Mouse (Mus musculus) hindbrain, embryonic 14.5 days (tissue): ENCODE results near the gene Sept6. TPM values are rescaled to one million over a fixed set of nuclear protein-coding genes. Genes with fewer than 3 reads are reported as not detected.

Experiments
- ATAC-seq: fragments of 200-750 bp; cut with Nextera tagmentation; 2 replicates; pipeline ENCODE4 v1.8.0; 2017; ENCODE audit warnings: moderate number of reproducible peaks, mild to moderate bottlenecking, moderate TSS enrichment, moderate library complexity; ENCODE audit not compliant: low FRiP score
- DNase-seq: peaks from one replicate; pipeline ENCODE4 v3.0.0-alpha.2; 2015; ENCODE audit warnings: low spot score
- H3K27ac ChIP-seq: fragments of 300-500 bp; sonication (generic); 2 replicates; pipeline ENCODE4 v1.5.1; 2014; ENCODE audit warnings: mild to moderate bottlenecking, moderate library complexity
- H3K27me3 ChIP-seq: fragments of 300-500 bp; sonication (generic); 2 replicates; pipeline ENCODE4 v1.6.1; 2014; ENCODE audit warnings: mild to moderate bottlenecking, low read length, mixed read lengths; ENCODE audit not compliant: control insufficient read depth, insufficient read depth
- H3K36me3 ChIP-seq: fragments of 300-500 bp; sonication (generic); replicated peaks from 2 replicates; pipeline ENCODE4 v1.6.1; 2014; ENCODE audit not compliant: control insufficient read depth, insufficient read depth
- H3K4me1 ChIP-seq: fragments of 300-500 bp; sonication (generic); replicated peaks from 2 replicates; pipeline ENCODE4 v1.6.1; 2014; ENCODE audit warnings: antibody characterized with exemption, low read length, mixed read lengths; ENCODE audit not compliant: control insufficient read depth, insufficient read depth
- H3K4me2 ChIP-seq: fragments of 300-500 bp; sonication (generic); replicated peaks from 2 replicates; pipeline ENCODE4 v1.6.1; 2014; ENCODE audit warnings: mild to moderate bottlenecking, moderate library complexity
- H3K4me3 ChIP-seq: fragments of 300-500 bp; sonication (generic); replicated peaks from 2 replicates; pipeline ENCODE4 v1.5.1; 2014; ENCODE audit warnings: mild to moderate bottlenecking, low read length
- H3K9ac ChIP-seq: fragments of 300-500 bp; sonication (generic); 2 replicates; pipeline ENCODE4 v1.6.1; 2014
- H3K9me3 ChIP-seq: fragments of 300-500 bp; sonication (generic); 2 replicates; pipeline ENCODE4 v1.6.1; 2016; ENCODE audit warnings: low read length; ENCODE audit not compliant: control insufficient read depth
- WGBS: fragments of 180-500 bp; shearing (Covaris S2); extraction: QIAGEN DNeasy Blood & Tissue Kit; methylation state at CpG from one replicate; pipeline ENCODE4 v1.1.7; 2014; 5-methylcytosine and 5-hydroxymethylcytosine counted together
- polyA plus RNA-seq: library from polyadenylated mRNA; unstranded; fragments of >200 nt; fragmentation: Nextera tagmentation; extraction: Ambion mirVana; gene quantifications from 2 replicates; pipeline ENCODE4 v1.2.1, GENCODE M21; 2014

Sept6 gene
- polyA plus RNA-seq, 1 experiment from 2014 or later: 70.7 TPM

DNA sequence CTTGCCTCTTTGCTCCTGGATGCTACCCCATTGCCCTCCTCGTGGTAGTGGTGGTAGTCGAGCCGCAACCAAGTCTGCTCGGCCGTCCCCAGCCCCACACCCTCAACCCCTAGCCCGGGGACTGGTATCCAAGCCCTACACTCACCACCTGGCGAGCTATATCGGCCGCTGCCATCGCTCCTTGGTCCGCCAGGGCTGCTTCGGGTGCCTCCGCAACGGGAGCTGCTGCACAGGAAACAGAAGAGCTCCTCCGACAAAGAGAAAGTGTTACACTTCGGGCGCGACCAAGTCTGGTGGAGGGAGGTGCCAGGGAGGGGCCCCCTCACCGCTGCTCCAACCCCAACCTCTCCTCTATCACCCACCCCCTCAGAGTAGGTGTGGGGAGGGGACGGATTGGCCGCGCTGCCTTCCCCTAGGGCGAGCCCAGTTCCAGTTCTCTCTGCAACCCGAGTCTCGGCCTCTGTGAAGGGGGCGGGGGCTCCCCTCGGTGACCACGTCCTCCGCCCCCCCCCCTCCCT, 2.3 kb downstream of the Sept6 start:
- DNase-seq (peak; percentile 52), ATAC-seq (peak; percentile 92)
- peak overlapping the region; percentile 82 for H3K27ac ChIP-seq
- 28% methylated on average over 25 of the region's 29 CpGs for WGBS
- no peaks in the 10 kb centered on the region for H3K27me3 ChIP-seq
- no peaks in the 10 kb centered on the region for H3K36me3 ChIP-seq
- no peaks in the 10 kb centered on the region for H3K9me3 ChIP-seq
- peak overlapping the region; percentile 75 for H3K9ac ChIP-seq
- H3K4me3 ChIP-seq: peak overlapping the region; percentile 65
- H3K4me1 ChIP-seq: peaks cover 5% of the 10 kb centered on the region
- H3K4me2 ChIP-seq: peak overlapping the region; percentile 57

DNA sequence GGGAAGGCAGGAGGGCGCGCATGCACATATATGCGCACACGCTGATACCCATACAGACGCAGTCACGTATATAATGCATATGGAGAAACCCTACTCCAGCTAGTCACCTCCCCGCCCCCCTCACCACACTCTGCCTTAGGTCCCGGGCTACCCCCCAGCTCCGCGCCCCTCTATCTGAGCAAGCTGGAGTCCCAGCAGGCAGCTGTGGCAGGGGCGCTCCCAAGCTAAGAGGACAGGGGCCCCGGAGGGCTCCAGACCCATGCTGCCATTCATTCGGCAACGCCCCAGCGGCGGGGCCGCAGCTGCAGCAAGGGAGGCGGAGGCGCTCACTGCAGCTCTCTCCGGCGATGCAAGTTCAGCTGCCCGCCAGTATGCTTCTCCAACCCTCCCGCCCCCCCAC, 2.8 kb downstream of the Sept6 start:
- Histone ChIP-seq H3K27me3 (no peaks in the 10 kb centered on the region), H3K4me3 (peak overlapping the region; percentile 65), H3K36me3 (no peaks in the 10 kb centered on the region), H3K27ac (peak overlapping the region; percentile 82), H3K4me2 (peak overlapping the region; percentile 57), H3K4me1 (peaks cover 5% of the 10 kb centered on the region), H3K9ac (peak overlapping the region; percentile 75), H3K9me3 (no peaks in the 10 kb centered on the region)
- WGBS: 22% methylated on average over 21 of the region's 23 CpGs
- peak; percentile 42 for ATAC-seq
- DNase-seq: peak; percentile 25

DNA sequence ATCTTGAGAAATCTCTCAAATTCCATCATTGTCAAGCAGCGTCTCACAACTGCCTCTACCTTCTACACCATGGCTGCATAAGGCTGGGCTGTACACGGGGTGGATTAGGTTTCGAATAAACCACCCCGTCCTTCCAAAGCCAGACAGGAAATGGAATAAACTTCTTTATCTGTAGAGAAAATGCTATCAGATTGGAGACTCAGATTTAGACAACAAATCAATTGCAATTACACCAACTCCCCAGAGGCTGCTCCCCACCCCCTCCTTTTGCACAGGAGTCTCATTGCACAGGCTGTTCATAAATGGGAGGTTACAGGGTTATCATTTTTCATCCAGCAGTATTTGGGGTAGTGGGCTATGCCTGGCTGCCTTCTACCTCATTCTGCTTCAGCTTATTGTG, 3.7 kb downstream of the Sept6 start:
- no peak for ATAC-seq
- H3K4me3 ChIP-seq: peak overlapping the region; percentile 65
- H3K4me2 ChIP-seq: peak overlapping the region; percentile 57
- H3K27ac ChIP-seq: no peak overlapping the region
- no peaks in the 10 kb centered on the region for H3K9me3 ChIP-seq
- H3K4me1 ChIP-seq: peaks cover 5% of the 10 kb centered on the region
- WGBS: 60% methylated on average over 4 of the region's 4 CpGs
- no peaks in the 10 kb centered on the region for H3K36me3 ChIP-seq
- no peaks in the 10 kb centered on the region for H3K27me3 ChIP-seq
- peak overlapping the region; percentile 75 for H3K9ac ChIP-seq
- DNase-seq: no peak

DNA sequence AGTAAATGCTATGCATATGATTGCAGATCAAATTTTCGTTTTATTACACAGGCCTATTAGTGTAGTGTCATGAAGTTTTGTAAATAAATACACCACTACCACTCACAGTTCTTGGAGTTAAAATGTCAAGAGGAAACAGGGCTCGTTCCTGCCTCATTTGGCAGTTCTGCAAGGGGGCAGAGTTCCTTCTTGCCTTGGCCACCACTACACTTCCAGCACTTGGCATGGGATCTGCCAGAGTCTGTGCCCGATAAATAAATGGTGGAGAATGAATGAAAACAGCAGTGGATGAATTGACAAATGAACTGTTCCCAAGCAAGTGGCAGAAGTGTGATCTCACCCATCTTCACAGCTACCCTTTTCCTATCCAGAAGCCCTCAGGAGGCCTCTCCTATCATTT, 6.6 kb downstream of the Sept6 start:
- Histone ChIP-seq H3K4me1 (peaks cover 5% of the 10 kb centered on the region), H3K27me3 (no peaks in the 10 kb centered on the region), H3K4me2 (no peak overlapping the region), H3K27ac (no peak overlapping the region), H3K4me3 (no peak overlapping the region), H3K36me3 (no peaks in the 10 kb centered on the region), H3K9ac (no peak overlapping the region), H3K9me3 (no peaks in the 10 kb centered on the region)
- no peak for ATAC-seq
- WGBS: 73% methylated on average over 3 of the region's 3 CpGs
- DNase-seq: no peak

DNA sequence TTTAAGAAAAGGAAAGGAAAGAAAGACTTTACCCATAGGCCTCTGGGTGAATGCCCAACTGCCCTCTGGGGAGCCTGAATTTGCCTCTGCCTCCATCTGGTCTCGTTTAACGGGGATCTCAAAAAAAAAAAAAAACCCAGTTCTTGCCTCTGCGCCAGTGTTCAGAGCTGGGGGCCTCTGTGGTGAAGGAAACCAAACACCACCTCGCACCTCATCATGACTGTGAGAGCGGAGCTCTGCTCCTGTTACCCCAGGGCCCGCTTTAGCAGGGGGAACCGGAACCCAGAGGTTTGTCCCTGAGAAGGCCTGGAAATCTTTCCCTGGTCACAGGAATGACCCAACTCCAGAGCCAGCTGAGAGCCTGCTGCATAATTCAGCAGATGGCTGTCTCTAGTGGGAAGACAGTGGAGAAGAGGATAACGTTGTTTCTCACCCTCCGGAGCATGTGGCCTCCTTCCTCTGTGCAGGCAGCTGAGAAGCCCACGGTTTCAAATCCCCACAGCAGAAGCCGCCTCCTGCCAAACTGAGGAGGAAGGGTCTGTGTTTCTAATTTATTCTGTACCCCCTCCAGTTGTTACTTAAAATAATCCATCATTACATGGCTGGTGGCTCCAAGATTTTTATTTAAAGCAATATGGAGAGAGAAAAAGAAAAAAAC, 7.8 kb downstream of the Sept6 start:
- no peak for ATAC-seq

DNA sequence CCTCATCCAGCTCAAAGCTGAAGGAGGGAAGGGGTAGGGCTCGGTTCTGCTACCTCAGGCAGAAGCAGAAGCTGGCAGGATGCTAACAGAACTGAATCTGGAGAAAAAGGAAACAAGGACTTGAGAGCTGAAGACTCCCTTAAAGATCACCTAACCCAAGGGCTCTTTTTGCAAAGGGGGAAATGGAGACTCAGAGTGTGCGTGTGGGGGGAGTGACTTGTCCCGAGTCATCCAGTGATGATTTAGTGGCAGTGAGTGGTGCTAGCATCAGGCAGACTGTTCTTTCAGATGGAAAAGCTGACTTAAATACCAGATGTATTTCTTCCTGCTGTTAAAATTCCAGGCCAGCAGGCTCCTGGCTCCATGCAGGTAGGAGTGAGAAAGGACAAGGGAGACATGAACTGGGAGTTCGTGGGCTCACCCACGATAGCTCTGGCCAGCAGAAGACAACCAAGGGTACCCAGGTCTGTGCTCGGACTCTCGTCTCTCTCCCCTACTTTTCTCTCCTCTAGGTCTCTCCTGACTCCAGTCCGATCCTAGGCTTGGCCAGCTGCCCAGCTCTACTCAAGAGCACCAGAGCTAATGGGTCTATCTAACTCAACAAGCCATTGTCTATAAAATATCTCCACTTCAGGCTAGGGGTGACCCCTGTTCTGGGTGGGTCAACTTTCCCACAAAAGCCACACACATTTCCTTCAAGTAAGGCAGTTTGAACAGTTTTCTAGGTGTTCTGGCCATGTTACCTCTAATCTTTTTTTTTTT, 8.5 kb downstream of the Sept6 start:
- Histone ChIP-seq H3K36me3 (no peaks in the 10 kb centered on the region), H3K9me3 (no peaks in the 10 kb centered on the region), H3K4me1 (peaks cover 5% of the 10 kb centered on the region), H3K4me2 (no peak overlapping the region), H3K27me3 (no peaks in the 10 kb centered on the region), H3K4me3 (no peak overlapping the region), H3K27ac (no peak overlapping the region), H3K9ac (no peak overlapping the region)
- WGBS: 80% methylated on average over 8 of the region's 8 CpGs
- DNase-seq: no peak
- no peak for ATAC-seq

More for the DNA sequence above, 7.8 kb downstream of the Sept6 start:
- H3K9me3 ChIP-seq: no peaks in the 10 kb centered on the region
- no peak overlapping the region for H3K4me2 ChIP-seq
- H3K4me1 ChIP-seq: peaks cover 5% of the 10 kb centered on the region
- H3K27me3 ChIP-seq: no peaks in the 10 kb centered on the region
- DNase-seq: no peak
- no peak overlapping the region for H3K9ac ChIP-seq
- no peaks in the 10 kb centered on the region for H3K36me3 ChIP-seq
- 44% methylated on average over 10 of the region's 11 CpGs for WGBS
- no peak overlapping the region for H3K4me3 ChIP-seq
- no peak overlapping the region for H3K27ac ChIP-seq

DNA sequence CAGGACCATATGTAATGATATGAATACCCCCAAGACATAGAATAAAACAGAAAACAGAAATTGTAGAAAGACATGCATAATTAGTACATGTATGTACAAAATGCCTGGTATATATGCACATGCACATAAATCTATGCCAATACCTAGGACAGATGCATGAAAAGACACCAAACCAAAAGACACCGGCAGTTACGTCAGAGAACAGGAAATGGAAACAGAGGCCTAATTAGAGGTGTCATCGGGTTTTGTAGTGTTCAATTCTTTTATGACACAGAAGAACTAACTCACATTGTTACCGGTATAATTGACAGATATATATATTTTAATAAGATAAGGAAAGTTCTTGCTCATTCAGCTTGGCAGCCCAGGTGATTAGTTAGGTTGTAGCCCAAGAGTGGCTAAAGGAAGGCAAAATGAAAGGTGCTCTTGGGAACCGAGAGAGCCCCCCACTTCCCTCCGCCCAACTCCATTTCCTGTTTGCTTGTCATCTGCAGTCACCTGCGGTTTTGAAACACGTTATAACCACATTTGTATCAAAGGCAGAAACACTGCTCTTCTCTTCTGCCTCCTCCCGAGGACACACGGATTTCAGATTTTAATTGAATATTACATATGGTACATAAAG, 10.9 kb downstream of the Sept6 start:
- whole genome bisulfite sequencing: 90% methylated on average over 10 of the region's 10 CpGs
- no peak overlapping the region for H3K4me2 ChIP-seq
- DNase-seq (no peak), ATAC-seq (no peak)
- no peaks in the 10 kb centered on the region for H3K27me3 ChIP-seq
- H3K9me3 ChIP-seq: no peaks in the 10 kb centered on the region
- H3K36me3 ChIP-seq: no peaks in the 10 kb centered on the region
- H3K4me3 ChIP-seq: no peak overlapping the region
- no peak overlapping the region for H3K9ac ChIP-seq
- H3K27ac ChIP-seq: no peak overlapping the region
- H3K4me1 ChIP-seq: no peaks in the 10 kb centered on the region; the same call in 1 of the 2 replicates

DNA sequence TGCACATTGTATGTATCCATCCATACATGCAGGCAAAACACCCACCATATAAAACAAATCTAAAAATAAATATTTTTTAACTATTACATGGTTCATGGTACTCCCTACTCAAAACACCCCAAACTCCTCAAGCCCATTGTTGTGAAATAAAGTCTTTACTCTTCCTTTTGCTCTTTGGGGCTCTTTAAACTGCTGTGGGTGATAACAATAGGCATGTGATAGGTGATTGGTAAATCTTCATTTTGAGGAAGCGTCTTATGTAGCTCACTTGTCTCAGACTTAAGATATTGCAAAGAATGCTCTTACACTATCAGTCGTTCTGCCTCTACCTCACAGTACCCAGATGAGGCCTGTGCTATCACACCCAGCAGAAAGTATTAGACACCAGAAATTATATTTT, 13.7 kb downstream of the Sept6 start:
- ATAC-seq (no peak), DNase-seq (no peak)
- WGBS: 90% methylated on average over 2 of the region's 2 CpGs
- Histone ChIP-seq H3K9ac (no peak overlapping the region), H3K4me2 (no peak overlapping the region), H3K9me3 (no peaks in the 10 kb centered on the region), H3K4me1 (no peaks in the 10 kb centered on the region), H3K4me3 (no peak overlapping the region), H3K27ac (no peak overlapping the region), H3K27me3 (no peaks in the 10 kb centered on the region), H3K36me3 (no peaks in the 10 kb centered on the region)

DNA sequence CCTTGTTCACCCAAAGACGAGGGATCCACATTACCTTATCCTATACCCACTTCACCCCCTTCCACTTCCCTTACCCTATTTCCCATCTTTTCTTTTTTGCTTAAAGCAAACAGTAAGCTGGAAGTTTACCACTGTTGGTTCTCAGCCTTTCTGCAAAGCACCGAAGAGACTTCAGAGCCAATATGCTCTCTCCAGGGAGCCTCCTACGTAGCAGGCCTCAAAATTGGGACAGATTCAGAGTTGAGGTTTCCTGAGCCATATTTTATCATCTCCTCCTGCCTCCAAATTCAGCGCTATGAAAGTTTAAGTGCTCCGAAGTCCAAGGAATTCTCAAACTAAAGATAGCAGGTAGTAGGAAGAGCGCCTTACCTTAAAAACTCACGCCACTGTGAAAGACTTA, 14.6 kb downstream of the Sept6 start:
- 91% methylated on average over 7 of the region's 7 CpGs for WGBS
- ATAC-seq: no peak

More for the DNA sequence above, 14.6 kb downstream of the Sept6 start:
- Histone ChIP-seq H3K27ac (no peak overlapping the region), H3K4me1 (no peaks in the 10 kb centered on the region), H3K27me3 (no peaks in the 10 kb centered on the region), H3K9me3 (no peaks in the 10 kb centered on the region), H3K36me3 (no peaks in the 10 kb centered on the region), H3K4me2 (no peak overlapping the region), H3K9ac (no peak overlapping the region), H3K4me3 (no peak overlapping the region)
- no peak for DNase-seq
